Mouse (Mus musculus): ENCODE results near the gene Ensa.
"Not testable (repeated sequence)": the region's sequence is repeated elsewhere in the genome, so short reads cannot be mapped to it uniquely, and the experiment has no call there.

Ensa gene

GRCm38 (mm10) chr3:95662724-95663449, 38.1 kb downstream of the Ensa start:
- no peak for DNase-seq (ENCODE audit: low spot score)

GRCm38 (mm10) chr3:95663486-95663885, 38.7 kb downstream of the Ensa start:
- no peak for DNase-seq (ENCODE audit: low spot score)

- no peak for DNase-seq (ENCODE audit: low spot score)
Observed at GRCm38 (mm10) chr3:95663969-95664608, 39.3 kb downstream of the Ensa start.

GRCm38 (mm10) chr3:95664940-95665352, 40.2 kb downstream of the Ensa start:
- DNase-seq (ENCODE audit: low spot score), result no peak

GRCm38 (mm10) chr3:95666124-95666844, 41.5 kb downstream of the Ensa start:
- peak; percentile 60 for DNase-seq (ENCODE audit: low spot score)

- DNase-seq (ENCODE audit: low spot score), result no peak
Observed at GRCm38 (mm10) chr3:95667521-95667920, 42.7 kb downstream of the Ensa start.

GRCm38 (mm10) chr3:95668026-95668425, 43.2 kb downstream of the Ensa start:
- peak; percentile 53 for DNase-seq (ENCODE audit: low spot score)

- no peak for DNase-seq (ENCODE audit: low spot score)
Observed at GRCm38 (mm10) chr3:95668589-95669308, 44.0 kb downstream of the Ensa start.

- no peak for DNase-seq (ENCODE audit: low spot score)
Observed at GRCm38 (mm10) chr3:95669309-95669665, 44.5 kb downstream of the Ensa start.

GRCm38 (mm10) chr3:95670419-95670818, 45.6 kb downstream of the Ensa start:
- DNase-seq (ENCODE audit: low spot score), result not testable (repeated sequence)

- no peak for DNase-seq (ENCODE audit: low spot score)
Observed at GRCm38 (mm10) chr3:95671201-95671600, 46.4 kb downstream of the Ensa start.

GRCm38 (mm10) chr3:95672461-95672860, 47.7 kb downstream of the Ensa start:
- DNase-seq (ENCODE audit: low spot score), result no peak

- no peak for DNase-seq (ENCODE audit: low spot score)
Observed at GRCm38 (mm10) chr3:95672861-95673706, 48.3 kb downstream of the Ensa start.

GRCm38 (mm10) chr3:95673707-95674211, 49.0 kb downstream of the Ensa start:
- DNase-seq (ENCODE audit: low spot score), result no peak

- peak; percentile 59 for DNase-seq (ENCODE audit: low spot score)
Observed at GRCm38 (mm10) chr3:95674236-95674635, 49.4 kb downstream of the Ensa start.

GRCm38 (mm10) chr3:95674812-95675211, 50.0 kb downstream of the Ensa start:
- no peak for DNase-seq (ENCODE audit: low spot score)

- peak; percentile 68 for DNase-seq (ENCODE audit: low spot score)
Observed at GRCm38 (mm10) chr3:95675301-95676092, 50.7 kb downstream of the Ensa start.

- peak; percentile 65 for DNase-seq (ENCODE audit: low spot score)
Observed at GRCm38 (mm10) chr3:95676745-95677419, 52.1 kb downstream of the Ensa start.

GRCm38 (mm10) chr3:95677420-95678090, 52.8 kb downstream of the Ensa start:
- DNase-seq (ENCODE audit: low spot score), result no peak
